Mouse (Mus musculus): ENCODE measurements around the gene Gm7358.
"Not testable (repeated sequence)": the region's sequence is repeated elsewhere in the genome, so short reads cannot be mapped to it uniquely, and the experiment has no call there.

Gm7358 gene

GRCm38 (mm10) chr17:14059431-14059830, at the start of gene Gm7358:
TSS of gene Gm7358 (minus strand) at chr17:14059531.
- not testable (repeated sequence) for DNase-seq (ENCODE audit: low read depth, low spot score)

GRCm38 (mm10) chr17:14103018-14103417, 43.7 kb upstream of the Gm7358 start:
- DNase-seq (ENCODE audit: low read depth, low spot score): not testable (repeated sequence)

- not testable (repeated sequence) for DNase-seq (ENCODE audit: low read depth, low spot score)
Observed at GRCm38 (mm10) chr17:14101446-14101980, 42.2 kb upstream of the Gm7358 start.

- DNase-seq (ENCODE audit: low read depth, low spot score): not testable (repeated sequence)
Observed at GRCm38 (mm10) chr17:14099886-14100285, 40.6 kb upstream of the Gm7358 start.

- DNase-seq (ENCODE audit: low read depth, low spot score): not testable (repeated sequence)
Observed at GRCm38 (mm10) chr17:14094165-14094564, 34.8 kb upstream of the Gm7358 start.

- not testable (repeated sequence) for DNase-seq (ENCODE audit: low read depth, low spot score)
Observed at GRCm38 (mm10) chr17:14086629-14087028, 27.3 kb upstream of the Gm7358 start.

- not testable (repeated sequence) for DNase-seq (ENCODE audit: low read depth, low spot score)
Observed at GRCm38 (mm10) chr17:14041880-14042279, 17.5 kb downstream of the Gm7358 start.

GRCm38 (mm10) chr17:14037012-14037411, 22.3 kb downstream of the Gm7358 start:
- DNase-seq (ENCODE audit: low read depth, low spot score): not testable (repeated sequence)

GRCm38 (mm10) chr17:14036113-14036512, 23.2 kb downstream of the Gm7358 start:
- DNase-seq (ENCODE audit: low read depth, low spot score): not testable (repeated sequence)

Data from retina, adult 2 months (tissue).